Mouse (Mus musculus): Measurements from ENCODE around the gene Hectd4.

- no peak for TF ChIP-seq POLR2A (IDR thresholded peaks at IDR 0.05; ENCODE audit: insufficient read depth, low read depth, low read length)
- TF ChIP-seq EP300 (IDR thresholded peaks at IDR 0.05; ENCODE audit: insufficient read depth, low read depth, low read length), result no peak
- TF ChIP-seq CTCF (IDR thresholded peaks at IDR 0.05), result no peak
These were observed 146.6 kb downstream of the Hectd4 start for GRCm38 (mm10) chr5:121366449-121367225.

All from heart, adult 2 months (tissue).